Mouse (Mus musculus): ENCODE results near the gene Gm17689. TPM values are rescaled to one million over a fixed set of nuclear protein-coding genes. Genes with fewer than 3 reads are reported as not detected.

Gm17689 gene
- not detected in 2 replicates for polyA plus RNA-seq (2012; ENCODE audit: insufficient read depth, insufficient read length, missing spikeins)

GRCm38 (mm10) chr9:36582535-36582934 is at the start of gene Gm17689:
Gene Gm17689, minus strand, starts transcription at chr9:36582635.
- H3K27ac ChIP-seq (ENCODE audit: insufficient read depth, low read depth, low read length): no peak within 1 kb of the TSS
- TF ChIP-seq POLR2A (IDR thresholded peaks at IDR 0.05; ENCODE audit: borderline replicate concordance, low read depth, low read length) (no peak), CTCF (IDR thresholded peaks at IDR 0.05; ENCODE audit: low read depth, low read length) (no peak)
- no peaks in the 10 kb centered on the region for H3K4me1 ChIP-seq (ENCODE audit: control insufficient read depth, insufficient read depth, low read length)
- H3K4me3 ChIP-seq (ENCODE audit: insufficient read depth, low read length): no peak within 1 kb of the TSS

GRCm38 (mm10) chr9:36541863-36542262 is 40.6 kb downstream of the Gm17689 start, which contains the start of gene Gm5615:
Gene Gm5615, minus strand, starts transcription at chr9:36541963.
- Histone ChIP-seq H3K4me1 (ENCODE audit: control insufficient read depth, insufficient read depth, low read length) (no peaks in the 10 kb centered on the region), H3K4me3 (ENCODE audit: insufficient read depth, low read length) (no peak within 1 kb of the TSS), H3K27ac (ENCODE audit: insufficient read depth, low read depth, low read length) (no peak within 1 kb of the TSS)
- no peak for TF ChIP-seq CTCF (IDR thresholded peaks at IDR 0.05; ENCODE audit: low read depth, low read length)
- TF ChIP-seq POLR2A (IDR thresholded peaks at IDR 0.05; ENCODE audit: borderline replicate concordance, low read depth, low read length): no peak

Other genes with a start within 250 kb of the Gm17689 start
- not detected in 2 replicates for gene Gm7257, start 150.8 kb downstream of the Gm17689 start, polyA plus RNA-seq (2012; ENCODE audit: insufficient read depth, insufficient read length, missing spikeins)
- not detected in 2 replicates for gene Gm9513, start 107.0 kb downstream of the Gm17689 start, polyA plus RNA-seq (2012; ENCODE audit: insufficient read depth, insufficient read length, missing spikeins)
- gene Gm5615, start 40.7 kb downstream of the Gm17689 start, polyA plus RNA-seq (2012; ENCODE audit: insufficient read depth, insufficient read length, missing spikeins): not detected in 2 replicates
- not detected in 2 replicates for gene A630095E13Rik, start 60.7 kb upstream of the Gm17689 start, polyA plus RNA-seq (2012; ENCODE audit: insufficient read depth, insufficient read length, missing spikeins)
- not detected in 2 replicates for gene Acrv1, start 110.6 kb upstream of the Gm17689 start, polyA plus RNA-seq (2012; ENCODE audit: insufficient read depth, insufficient read length, missing spikeins)
- gene Chek1, start 144.4 kb upstream of the Gm17689 start, polyA plus RNA-seq (2012; ENCODE audit: insufficient read depth, insufficient read length, missing spikeins): 6.2 and 8.3 TPM in 2 replicates
- gene Stt3a, start 185.0 kb upstream of the Gm17689 start, polyA plus RNA-seq (2012; ENCODE audit: insufficient read depth, insufficient read length, missing spikeins): 206 and 215 TPM in 2 replicates
- gene Ei24, start 214.8 kb upstream of the Gm17689 start, polyA plus RNA-seq (2012; ENCODE audit: insufficient read depth, insufficient read length, missing spikeins): 58.8 and 66.2 TPM in 2 replicates
- gene Fez1, start 239.2 kb upstream of the Gm17689 start, polyA plus RNA-seq (2012; ENCODE audit: insufficient read depth, insufficient read length, missing spikeins): not detected in 2 replicates